Mouse (Mus musculus): ENCODE data around the gene Ddx51. TPM values are rescaled to one million over a fixed set of nuclear protein-coding genes. Genes with fewer than 3 reads are reported as not detected.

Ddx51 gene
- 21.0 and 33.5 TPM in 2 replicates for polyA plus RNA-seq (2011; ENCODE audit: insufficient read length, low read depth, missing spikeins)

DNA sequence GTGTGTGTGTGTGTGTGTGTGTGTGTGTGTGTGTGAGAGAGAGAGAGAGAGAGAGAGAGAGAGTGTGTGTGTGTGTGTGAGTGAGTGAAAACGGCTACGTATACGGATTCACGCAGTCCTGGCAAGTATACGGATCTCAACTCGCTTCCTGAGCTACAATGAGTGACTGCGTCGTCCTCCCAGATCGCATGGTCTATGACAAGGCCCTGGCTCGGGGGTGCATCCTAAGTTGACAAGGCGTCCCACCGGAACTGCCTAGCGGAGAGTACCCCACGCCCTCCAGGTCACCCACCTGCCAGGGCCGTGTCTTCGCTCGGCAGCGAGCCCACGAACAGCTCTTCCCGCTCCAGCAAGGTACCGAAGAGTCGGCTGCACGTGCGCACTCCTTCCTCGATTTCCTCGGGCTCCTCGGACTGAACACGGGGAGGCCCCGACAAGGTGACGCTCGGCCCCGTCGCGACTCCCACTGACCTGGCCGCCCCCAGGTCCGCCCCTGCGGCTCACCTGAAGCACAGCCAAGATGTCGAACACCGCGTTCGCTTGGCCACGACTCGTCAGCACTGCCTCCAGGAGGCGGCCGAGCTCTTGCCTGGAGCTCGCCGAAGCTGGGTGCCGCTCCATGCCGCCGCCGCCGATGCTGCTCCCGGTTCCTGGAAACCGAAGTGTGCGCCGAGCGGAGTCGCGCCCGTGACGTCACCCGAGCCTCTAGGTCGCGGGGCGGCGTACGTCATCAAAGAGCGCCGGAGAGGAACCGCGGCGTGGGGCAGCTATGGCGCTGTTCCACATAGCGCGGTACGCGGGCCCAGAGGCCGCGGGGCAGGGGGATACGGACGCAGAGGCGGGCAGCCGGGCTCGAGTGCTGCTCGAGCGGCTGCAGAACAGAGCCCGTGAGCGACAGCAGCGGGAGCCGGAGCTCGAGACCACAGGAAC lies at the start of gene Ddx51, which contains the start of gene Noc4l:
Gene Ddx51 (plus strand): TSS at position 733 of the 930 bp plus-strand sequence.
Gene Noc4l (minus strand): TSS at position 699 of the 930 bp plus-strand sequence.
- Histone ChIP-seq H3K4me1 (ENCODE audit: control insufficient read depth, insufficient read depth, low read length) (0 out of 2 replicates have a peak, but pooled peaks cover 5% of the 10 kb centered on the region), H3K27ac (ENCODE audit: insufficient read depth, low read length) (no peak within 1 kb of the TSS), H3K4me3 (ENCODE audit: insufficient read depth, low read length) (peak within 1 kb of the TSS; percentile 82)
- TF ChIP-seq CTCF (IDR thresholded peaks at IDR 0.05; ENCODE audit: borderline replicate concordance, insufficient read depth, low read length), result no peak
- peak; percentile 77 for TF ChIP-seq POLR2A (IDR thresholded peaks at IDR 0.05; ENCODE audit: low read depth, low read length)

DNA sequence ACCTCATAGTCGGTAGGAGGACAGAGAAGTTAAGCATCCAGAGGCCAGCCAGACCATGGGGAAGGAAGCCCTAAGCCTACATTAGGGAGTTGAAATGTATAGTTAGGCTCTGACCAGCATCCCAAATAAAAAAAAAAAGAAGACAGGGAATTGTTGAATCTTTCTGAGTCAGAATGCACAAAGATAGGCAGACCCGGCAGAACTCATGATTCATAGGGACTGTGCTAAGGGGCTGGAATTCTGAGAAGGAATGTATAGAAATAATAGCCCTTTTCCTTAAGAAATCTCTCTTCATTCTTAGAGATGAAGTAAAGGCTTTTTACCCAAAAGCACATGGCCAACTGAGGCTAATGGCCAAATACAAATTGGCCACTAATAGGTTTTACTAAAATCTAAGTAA lies 48.9 kb upstream of the Ddx51 start:
- TF ChIP-seq POLR2A (IDR thresholded peaks at IDR 0.05; ENCODE audit: low read depth, low read length), result no peak
- TF ChIP-seq CTCF (IDR thresholded peaks at IDR 0.05; ENCODE audit: borderline replicate concordance, insufficient read depth, low read length), result no peak
- H3K4me1 ChIP-seq (ENCODE audit: control insufficient read depth, insufficient read depth, low read length), result peaks cover 3% of the 10 kb centered on the region; the same call in 1 of the 2 replicates
- H3K27ac ChIP-seq (ENCODE audit: insufficient read depth, low read length), result peak overlapping the region; percentile 45; the same call in 1 of the 2 replicates
- H3K4me3 ChIP-seq (ENCODE audit: insufficient read depth, low read length), result no peak overlapping the region

DNA sequence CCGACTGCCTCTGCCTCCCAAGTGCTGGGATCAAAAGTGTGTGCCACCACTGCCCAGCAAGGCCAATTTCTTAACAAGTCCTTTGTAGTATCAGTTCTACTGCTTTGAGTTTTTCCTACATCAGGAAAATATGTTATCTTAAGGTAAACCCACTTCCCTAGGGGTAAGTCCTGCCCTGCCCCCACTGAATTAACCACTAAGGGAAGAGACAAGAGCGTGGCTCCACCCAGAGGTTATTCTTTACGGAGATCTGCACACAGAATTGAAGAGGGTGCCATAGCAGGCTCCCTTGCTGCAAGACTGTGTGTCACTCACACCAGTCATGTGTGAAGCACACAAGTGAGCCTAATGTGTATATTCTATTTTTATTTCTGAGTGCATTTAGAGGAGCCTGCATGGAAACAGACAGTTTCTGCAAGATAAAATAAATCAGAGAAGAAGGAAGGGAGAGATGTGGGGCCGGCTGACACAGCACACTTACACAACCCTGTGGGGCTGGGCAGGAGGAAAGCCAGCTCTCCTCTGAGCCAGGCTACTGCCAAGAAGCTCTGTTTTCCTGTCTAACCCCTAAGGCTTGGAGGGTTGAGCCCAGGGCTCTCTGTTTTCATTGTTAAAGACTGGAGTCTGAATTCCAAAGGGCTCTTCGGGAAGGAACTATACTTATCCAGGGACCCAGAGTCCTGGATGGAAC lies 47.6 kb upstream of the Ddx51 start:
- Histone ChIP-seq H3K27ac (ENCODE audit: insufficient read depth, low read length) (no peak overlapping the region), H3K4me3 (ENCODE audit: insufficient read depth, low read length) (no peak overlapping the region), H3K4me1 (ENCODE audit: control insufficient read depth, insufficient read depth, low read length) (peaks cover 3% of the 10 kb centered on the region; the same call in 1 of the 2 replicates)
- TF ChIP-seq POLR2A (IDR thresholded peaks at IDR 0.05; ENCODE audit: low read depth, low read length) (no peak), CTCF (IDR thresholded peaks at IDR 0.05; ENCODE audit: borderline replicate concordance, insufficient read depth, low read length) (no peak)

DNA sequence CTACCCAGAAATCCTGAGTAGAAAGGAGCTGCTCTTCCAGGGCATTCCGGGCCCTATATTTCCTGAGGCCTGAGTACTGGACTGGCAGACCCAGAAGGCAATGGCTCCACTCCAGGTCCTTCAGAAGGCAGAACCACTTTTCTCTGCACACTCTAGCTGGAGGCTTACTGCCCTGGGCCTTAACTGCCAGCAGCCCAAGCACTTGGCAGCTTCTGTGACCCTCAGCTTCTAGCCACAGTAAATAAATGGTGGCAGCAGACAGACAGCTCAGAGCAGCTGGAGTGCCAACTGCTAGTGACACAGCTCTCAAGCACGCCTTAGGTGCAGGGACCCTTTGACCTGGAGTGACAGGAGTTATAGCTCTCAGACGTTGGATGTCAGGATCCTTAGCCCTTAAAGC lies 45.5 kb upstream of the Ddx51 start:
- TF ChIP-seq CTCF (IDR thresholded peaks at IDR 0.05; ENCODE audit: borderline replicate concordance, insufficient read depth, low read length), result no peak
- no peak for TF ChIP-seq POLR2A (IDR thresholded peaks at IDR 0.05; ENCODE audit: low read depth, low read length)
- H3K4me1 ChIP-seq (ENCODE audit: control insufficient read depth, insufficient read depth, low read length), result peaks cover 3% of the 10 kb centered on the region; the same call in 1 of the 2 replicates
- H3K4me3 ChIP-seq (ENCODE audit: insufficient read depth, low read length), result no peak overlapping the region
- H3K27ac ChIP-seq (ENCODE audit: insufficient read depth, low read length), result no peak overlapping the region

- peaks cover 3% of the 10 kb centered on the region; the same call in 1 of the 2 replicates for H3K4me1 ChIP-seq (ENCODE audit: control insufficient read depth, insufficient read depth, low read length)
- H3K27ac ChIP-seq (ENCODE audit: insufficient read depth, low read length), result no peak overlapping the region
- TF ChIP-seq CTCF (IDR thresholded peaks at IDR 0.05; ENCODE audit: borderline replicate concordance, insufficient read depth, low read length), result no peak
- H3K4me3 ChIP-seq (ENCODE audit: insufficient read depth, low read length), result no peak overlapping the region
Observed at GRCm38 (mm10) chr5:110608336-110608735, 44.9 kb upstream of the Ddx51 start.

DNA sequence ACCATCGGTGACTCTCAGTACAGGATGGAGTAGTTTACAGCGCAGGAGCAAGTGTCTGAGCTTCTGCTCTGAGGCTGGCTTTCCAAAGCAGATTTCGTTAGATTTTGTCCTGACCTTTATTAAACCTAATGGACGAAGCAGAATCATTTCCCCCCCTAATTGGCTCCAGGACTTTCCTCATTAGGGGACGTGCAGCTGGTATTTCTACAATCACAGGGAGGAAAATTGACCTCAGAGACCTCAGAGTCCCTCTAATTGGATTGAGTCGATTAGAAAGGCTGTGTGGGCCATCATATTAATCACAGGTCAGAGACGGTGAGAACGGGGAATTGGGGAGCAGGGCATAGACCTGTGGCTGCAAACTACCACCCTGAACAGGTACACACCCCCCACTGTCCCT lies 44.3 kb upstream of the Ddx51 start:
- no peak for TF ChIP-seq POLR2A (IDR thresholded peaks at IDR 0.05; ENCODE audit: low read depth, low read length)
- TF ChIP-seq CTCF (IDR thresholded peaks at IDR 0.05; ENCODE audit: borderline replicate concordance, insufficient read depth, low read length), result no peak
- no peak overlapping the region for H3K27ac ChIP-seq (ENCODE audit: insufficient read depth, low read length)
- no peak overlapping the region for H3K4me3 ChIP-seq (ENCODE audit: insufficient read depth, low read length)
- peaks cover 3% of the 10 kb centered on the region; the same call in 1 of the 2 replicates for H3K4me1 ChIP-seq (ENCODE audit: control insufficient read depth, insufficient read depth, low read length)

GRCm38 (mm10) chr5:110609425-110609824 lies 43.8 kb upstream of the Ddx51 start:
- no peak overlapping the region for H3K4me3 ChIP-seq (ENCODE audit: insufficient read depth, low read length)
- no peak for TF ChIP-seq POLR2A (IDR thresholded peaks at IDR 0.05; ENCODE audit: low read depth, low read length)
- no peak for TF ChIP-seq CTCF (IDR thresholded peaks at IDR 0.05; ENCODE audit: borderline replicate concordance, insufficient read depth, low read length)
- no peaks in the 10 kb centered on the region for H3K4me1 ChIP-seq (ENCODE audit: control insufficient read depth, insufficient read depth, low read length)
- no peak overlapping the region for H3K27ac ChIP-seq (ENCODE audit: insufficient read depth, low read length)

DNA sequence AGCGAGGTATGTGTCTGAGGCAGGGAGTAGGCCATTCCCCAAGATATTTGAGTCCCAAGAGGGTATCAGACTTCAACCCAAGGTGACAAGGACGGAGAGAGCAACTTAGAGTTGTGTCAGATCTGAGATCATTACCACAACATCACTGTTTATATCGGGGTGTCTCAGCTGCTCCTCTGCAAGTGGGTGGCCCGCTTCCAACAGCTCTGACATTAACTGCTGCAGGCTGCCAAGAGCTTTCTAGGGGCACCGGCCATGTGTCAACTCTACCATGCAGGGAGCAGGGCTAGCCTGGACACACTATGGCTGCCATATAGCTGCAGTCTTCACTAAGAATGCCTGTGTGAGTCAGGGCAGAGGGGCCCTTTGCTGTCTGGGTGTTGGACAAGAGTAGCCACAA lies 43.4 kb upstream of the Ddx51 start:
- Histone ChIP-seq H3K4me1 (ENCODE audit: control insufficient read depth, insufficient read depth, low read length) (no peaks in the 10 kb centered on the region), H3K27ac (ENCODE audit: insufficient read depth, low read length) (no peak overlapping the region), H3K4me3 (ENCODE audit: insufficient read depth, low read length) (no peak overlapping the region)
- TF ChIP-seq POLR2A (IDR thresholded peaks at IDR 0.05; ENCODE audit: low read depth, low read length) (no peak), CTCF (IDR thresholded peaks at IDR 0.05; ENCODE audit: borderline replicate concordance, insufficient read depth, low read length) (no peak)

DNA sequence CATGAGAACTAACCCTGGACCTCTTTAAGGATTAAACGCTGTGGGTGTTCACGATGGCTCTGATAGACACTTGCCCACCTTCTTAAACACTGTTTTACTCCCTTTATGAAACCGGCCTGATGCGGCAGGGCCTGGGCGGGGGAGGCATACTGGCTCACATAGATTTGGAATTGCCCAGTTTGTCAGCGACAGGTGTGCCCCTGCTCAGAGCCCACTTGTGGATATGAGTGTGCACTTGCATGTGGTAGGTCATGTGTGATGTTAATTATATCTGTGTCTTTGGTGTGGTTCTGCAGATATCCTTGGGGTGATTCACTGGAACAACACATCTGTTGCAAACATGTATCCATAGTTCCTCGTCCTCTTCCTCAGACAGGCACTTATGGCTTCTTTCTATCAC lies 42.8 kb upstream of the Ddx51 start:
- Histone ChIP-seq H3K27ac (ENCODE audit: insufficient read depth, low read length) (no peak overlapping the region), H3K4me3 (ENCODE audit: insufficient read depth, low read length) (no peak overlapping the region), H3K4me1 (ENCODE audit: control insufficient read depth, insufficient read depth, low read length) (no peaks in the 10 kb centered on the region)
- TF ChIP-seq POLR2A (IDR thresholded peaks at IDR 0.05; ENCODE audit: low read depth, low read length), result no peak
- no peak for TF ChIP-seq CTCF (IDR thresholded peaks at IDR 0.05; ENCODE audit: borderline replicate concordance, insufficient read depth, low read length)

Measured in embryonic fibroblast, embryonic 13.5 days (primary cell).